Mouse (Mus musculus) stomach, embryonic 14.5 days (tissue): ENCODE results near the gene E2f2. TPM values are rescaled to one million over a fixed set of nuclear protein-coding genes. Genes with fewer than 3 reads are reported as not detected.

Source experiments
- ATAC-seq: fragments of 200-750 bp; cut with Nextera tagmentation; 2 replicates; pipeline ENCODE4 v1.8.0; 2017; ENCODE audit warnings: low read depth, moderate TSS enrichment; ENCODE audit not compliant: insufficient number of reproducible peaks, insufficient read depth, low FRiP score
- H3K27ac ChIP-seq: fragments of 300-500 bp; sonication (generic); 2 replicates; pipeline ENCODE4 v1.5.1; 2014; ENCODE audit warnings: mild to moderate bottlenecking, low read length, moderate library complexity, mixed read lengths
- H3K27me3 ChIP-seq: fragments of 300-500 bp; sonication (generic); 2 replicates; pipeline ENCODE4 v1.6.1; 2014; ENCODE audit warnings: low read length, control low read depth, mixed read lengths; ENCODE audit not compliant: control insufficient read depth, insufficient read depth
- H3K36me3 ChIP-seq: fragments of 300-500 bp; sonication (generic); 2 replicates; pipeline ENCODE4 v1.6.1; 2014; ENCODE audit warnings: mild to moderate bottlenecking, control low read depth, low read length, moderate library complexity, mixed read lengths; ENCODE audit not compliant: control insufficient read depth, insufficient read depth
- H3K4me1 ChIP-seq: fragments of 300-500 bp; sonication (generic); 2 replicates; pipeline ENCODE4 v1.6.1; 2014; ENCODE audit warnings: low read length, control low read depth, mixed read lengths; ENCODE audit not compliant: control insufficient read depth, insufficient read depth
- H3K4me2 ChIP-seq: fragments of 300-500 bp; sonication (generic); replicated peaks from 2 replicates; pipeline ENCODE4 v1.6.1; 2014; ENCODE audit warnings: low read depth, low read length, control low read depth
- H3K4me3 ChIP-seq: fragments of 300-500 bp; sonication (generic); 2 replicates; pipeline ENCODE4 v1.5.1; 2014; ENCODE audit warnings: low read depth, low read length, control low read depth
- H3K9ac ChIP-seq: fragments of 300-500 bp; sonication (generic); replicated peaks from 2 replicates; pipeline ENCODE4 v1.6.1; 2014; ENCODE audit warnings: low read depth, mild to moderate bottlenecking, control low read depth, low read length, moderate library complexity, mixed read lengths
- H3K9me3 ChIP-seq: fragments of 300-500 bp; sonication (generic); 2 replicates; pipeline ENCODE4 v1.6.1; 2016; ENCODE audit warnings: low read depth, low read length, control low read depth; ENCODE audit not compliant: control insufficient read depth
- WGBS: fragments of 180-500 bp; shearing (Covaris S2); extraction: QIAGEN DNeasy Blood & Tissue Kit; methylation state at CpG from one replicate; pipeline ENCODE4 v1.1.7; 2014; 5-methylcytosine and 5-hydroxymethylcytosine counted together
- polyA plus RNA-seq: library from polyadenylated mRNA; unstranded; fragments of >200 nt; fragmentation: Nextera tagmentation; extraction: Ambion mirVana; gene quantifications from 2 replicates; pipeline ENCODE4 v1.2.1, GENCODE M21; 2014

Gene E2f2
- polyA plus RNA-seq, 1 experiment from 2014 or later: 3.5 TPM

DNA sequence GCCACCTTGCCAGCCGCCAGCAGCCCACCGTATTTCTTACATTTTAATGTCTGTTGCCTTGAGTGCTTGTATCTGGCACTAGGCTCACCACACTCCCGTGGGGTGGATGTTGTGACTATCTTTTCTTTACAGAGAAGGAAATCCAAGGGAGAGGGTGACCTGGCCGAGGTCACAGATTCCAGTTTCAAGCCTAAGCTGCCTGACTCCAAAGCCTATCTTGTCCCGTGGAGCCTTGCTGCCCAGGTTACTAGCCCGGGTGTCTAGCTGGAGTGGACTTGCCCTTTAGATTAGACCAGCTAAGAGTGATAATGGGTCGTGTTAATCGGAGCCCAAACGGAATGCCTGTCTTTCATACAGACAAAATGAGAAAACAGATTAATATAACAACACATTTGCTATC, 38.4 kb upstream of the E2f2 start:
- no peaks in the 10 kb centered on the region for H3K36me3 ChIP-seq
- no peak for ATAC-seq
- 33% methylated on average over 9 of the region's 9 CpGs for WGBS
- no peaks in the 10 kb centered on the region for H3K27me3 ChIP-seq
- peak overlapping the region; percentile 99 for H3K27ac ChIP-seq
- no peak overlapping the region for H3K4me3 ChIP-seq
- H3K9ac ChIP-seq: no peak overlapping the region
- H3K4me1 ChIP-seq: peaks cover 33% of the 10 kb centered on the region
- peak overlapping the region; percentile 86 for H3K4me2 ChIP-seq
- H3K9me3 ChIP-seq: no peaks in the 10 kb centered on the region; the same call in 1 of the 2 replicates

DNA sequence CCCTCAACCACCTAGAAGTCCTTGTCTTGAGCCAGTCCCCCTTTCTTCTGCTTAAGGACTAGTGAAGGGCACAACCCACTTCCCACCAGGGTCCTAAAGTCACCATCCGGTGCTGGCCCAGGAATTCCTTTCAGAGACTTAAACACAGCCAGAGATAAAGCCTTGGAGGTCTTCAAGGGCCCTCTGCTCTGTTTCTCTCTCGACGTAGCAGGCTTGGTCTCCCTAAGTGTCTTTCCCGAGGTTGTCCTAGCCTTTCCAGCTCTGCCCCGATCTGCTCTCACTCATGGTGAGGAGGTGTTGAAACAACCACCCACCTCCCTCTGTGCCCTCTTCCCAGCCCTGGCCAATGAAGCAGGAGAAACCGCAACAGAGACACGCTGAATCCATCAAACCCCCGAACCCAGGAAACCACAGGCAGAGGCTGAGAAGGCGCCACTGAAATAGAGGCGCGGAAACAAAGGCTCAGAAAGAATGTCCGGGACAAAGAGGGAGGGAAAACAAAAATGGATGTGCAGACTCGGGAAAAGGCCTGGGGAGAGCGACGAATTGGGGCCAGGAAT, 37.7 kb upstream of the E2f2 start:
- peak overlapping the region; percentile 99 for H3K27ac ChIP-seq
- H3K9me3 ChIP-seq: no peaks in the 10 kb centered on the region; the same call in 1 of the 2 replicates
- ATAC-seq: no peak
- WGBS: 2% methylated on average over 15 of the region's 15 CpGs
- peak overlapping the region; percentile 65 for H3K9ac ChIP-seq
- no peaks in the 10 kb centered on the region for H3K27me3 ChIP-seq
- H3K36me3 ChIP-seq: no peaks in the 10 kb centered on the region
- H3K4me1 ChIP-seq: peaks cover 40% of the 10 kb centered on the region
- H3K4me2 ChIP-seq: peak overlapping the region; percentile 86
- H3K4me3 ChIP-seq: peak overlapping the region; percentile 38

DNA sequence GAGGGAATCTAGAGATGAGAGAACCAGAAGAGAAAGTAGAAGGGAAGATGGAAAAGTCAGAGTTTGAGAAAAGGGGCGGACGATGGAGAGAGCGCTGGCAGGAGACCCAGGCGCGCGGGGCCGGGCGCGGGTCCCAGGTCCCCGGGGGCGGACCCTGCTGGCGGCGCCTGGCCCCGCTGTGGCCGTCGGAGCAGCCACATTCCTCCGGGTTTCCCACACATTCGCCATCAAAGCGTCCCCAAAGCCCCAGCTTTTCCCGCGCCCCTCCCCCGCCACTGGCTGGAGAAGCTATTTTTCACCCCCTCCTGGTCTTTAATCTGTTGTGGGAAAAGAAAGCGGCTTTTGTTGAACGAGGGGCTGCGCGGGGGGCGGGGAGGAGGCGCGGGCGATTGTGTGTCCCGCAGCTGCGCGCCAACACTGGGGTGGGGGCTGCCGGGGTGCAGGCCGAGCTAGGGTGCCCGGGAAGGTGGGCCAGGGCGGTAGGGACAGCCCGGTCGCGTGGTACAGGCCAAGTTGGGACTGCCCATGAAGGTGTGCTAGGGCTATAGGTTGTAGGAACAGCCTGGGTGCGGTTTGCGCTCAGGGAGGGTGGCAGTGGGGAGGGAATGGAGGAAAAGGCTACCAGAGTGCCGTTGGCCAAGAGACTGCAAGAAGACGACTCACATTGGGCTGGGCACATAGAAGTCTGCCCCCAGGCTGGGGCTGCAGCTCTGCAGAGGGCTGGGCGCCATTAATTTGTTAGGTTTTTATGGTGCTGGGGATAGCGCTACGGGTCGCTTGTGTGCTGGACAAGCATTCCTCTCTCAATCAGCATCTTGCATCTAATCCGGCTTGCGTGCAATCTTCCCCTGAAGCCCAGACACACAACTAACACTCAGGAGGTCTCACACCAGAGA, 37.0 kb upstream of the E2f2 start:
- WGBS: 3% methylated on average over 49 of the region's 50 CpGs
- no peaks in the 10 kb centered on the region for H3K36me3 ChIP-seq
- H3K9me3 ChIP-seq: no peaks in the 10 kb centered on the region
- H3K27ac ChIP-seq: peak overlapping the region; percentile 99
- H3K9ac ChIP-seq: peak overlapping the region; percentile 65
- H3K27me3 ChIP-seq: no peaks in the 10 kb centered on the region
- H3K4me2 ChIP-seq: peak overlapping the region; percentile 86
- peak; percentile 72 for ATAC-seq
- peak overlapping the region; percentile 38 for H3K4me3 ChIP-seq
- peaks cover 44% of the 10 kb centered on the region for H3K4me1 ChIP-seq

DNA sequence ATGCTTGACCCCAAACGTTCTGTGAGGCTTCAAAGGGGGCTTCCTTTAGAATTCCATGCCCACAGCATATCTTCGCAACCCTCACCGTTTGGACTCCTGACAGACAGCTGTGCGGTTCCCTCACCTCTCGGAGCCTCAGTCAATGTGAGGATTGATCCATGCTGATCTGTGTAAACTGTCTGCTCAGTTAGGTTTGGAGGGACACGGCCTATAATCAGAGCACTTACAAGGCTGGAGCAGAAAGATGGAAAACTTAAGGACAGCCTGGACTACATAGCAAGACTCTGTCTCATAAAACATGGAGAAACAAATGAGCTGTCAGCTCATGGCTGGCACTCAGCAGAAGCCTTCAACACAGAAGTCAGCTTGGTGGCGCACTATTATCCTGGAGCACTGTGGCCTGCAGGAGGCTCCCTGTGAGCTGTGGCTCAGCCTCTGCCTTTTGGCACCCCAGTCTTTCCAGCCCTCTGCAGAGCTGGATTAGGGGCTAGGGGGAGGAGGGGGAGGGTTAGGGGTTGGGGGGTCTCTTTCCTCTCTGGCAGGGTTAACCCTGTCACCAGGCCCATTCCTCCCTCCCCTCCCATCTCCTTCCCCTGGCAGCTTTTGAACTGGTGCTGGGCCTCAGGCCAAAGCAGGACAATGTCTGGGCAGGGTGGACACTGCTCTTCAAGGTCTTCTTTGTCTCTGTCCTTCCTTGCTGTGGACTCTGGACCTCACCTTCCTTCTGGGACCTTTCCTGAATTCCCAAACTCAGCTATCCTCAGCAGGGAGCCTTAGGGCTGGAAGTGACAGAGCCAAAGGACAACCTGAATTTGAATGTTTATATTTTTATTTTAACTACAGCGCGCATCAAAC, 36.1 kb upstream of the E2f2 start:
- Histone ChIP-seq H3K4me3 (peak overlapping the region; percentile 38; the same call in 1 of the 2 replicates), H3K9ac (0 out of 2 replicates have a peak overlapping the region, but pooled peaks have one; percentile 65), H3K4me2 (peak overlapping the region; percentile 86), H3K9me3 (no peaks in the 10 kb centered on the region), H3K36me3 (no peaks in the 10 kb centered on the region), H3K27ac (peak overlapping the region; percentile 99), H3K27me3 (no peaks in the 10 kb centered on the region), H3K4me1 (peaks cover 48% of the 10 kb centered on the region)
- WGBS: 33% methylated on average over 9 of the region's 9 CpGs
- ATAC-seq: no peak

DNA sequence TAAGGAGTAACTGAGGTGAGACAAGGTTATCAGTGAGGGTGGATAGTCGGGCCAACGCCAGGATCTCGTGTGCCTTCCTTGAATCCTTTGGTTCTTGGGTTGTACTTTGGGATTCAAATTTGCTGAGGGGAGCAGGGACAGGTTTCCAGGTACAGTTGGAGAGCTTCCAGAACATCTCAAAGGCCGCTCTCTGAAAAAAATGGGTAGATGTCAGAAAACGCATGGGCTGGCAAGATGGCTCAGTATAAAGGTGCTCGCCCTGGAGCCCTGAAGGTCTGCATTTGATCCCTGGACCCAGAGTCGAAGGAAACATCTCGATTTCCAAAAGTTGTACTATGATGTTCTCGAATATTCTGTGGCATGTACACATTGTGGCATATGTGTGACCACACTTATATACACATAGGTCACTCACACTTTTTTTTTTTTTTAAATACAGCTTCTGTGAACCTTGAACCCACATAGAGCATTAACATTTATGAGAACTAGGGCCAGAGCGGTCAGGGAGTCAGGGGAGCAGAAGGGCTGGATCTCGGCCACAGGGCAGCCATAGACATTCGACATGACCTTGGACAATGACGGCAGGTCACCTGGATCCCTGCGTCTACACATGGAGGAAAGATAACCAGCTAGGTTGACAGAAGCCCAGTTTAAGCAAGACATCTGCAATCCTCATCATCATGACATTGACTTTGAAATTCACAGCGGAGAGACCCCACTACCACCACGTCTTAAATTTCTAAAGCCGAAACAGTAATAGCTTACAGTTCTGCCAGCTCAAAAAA, 32.7 kb upstream of the E2f2 start:
- no peaks in the 10 kb centered on the region for H3K36me3 ChIP-seq
- H3K4me2 ChIP-seq: 0 out of 2 replicates have a peak overlapping the region, but pooled peaks have one; percentile 35
- H3K27me3 ChIP-seq: no peaks in the 10 kb centered on the region
- H3K4me1 ChIP-seq: peaks cover 55% of the 10 kb centered on the region
- no peaks in the 10 kb centered on the region for H3K9me3 ChIP-seq
- H3K4me3 ChIP-seq: no peak overlapping the region
- ATAC-seq: no peak
- 44% methylated on average over 17 of the region's 17 CpGs for WGBS
- peak overlapping the region; percentile 97 for H3K27ac ChIP-seq
- no peak overlapping the region for H3K9ac ChIP-seq

DNA sequence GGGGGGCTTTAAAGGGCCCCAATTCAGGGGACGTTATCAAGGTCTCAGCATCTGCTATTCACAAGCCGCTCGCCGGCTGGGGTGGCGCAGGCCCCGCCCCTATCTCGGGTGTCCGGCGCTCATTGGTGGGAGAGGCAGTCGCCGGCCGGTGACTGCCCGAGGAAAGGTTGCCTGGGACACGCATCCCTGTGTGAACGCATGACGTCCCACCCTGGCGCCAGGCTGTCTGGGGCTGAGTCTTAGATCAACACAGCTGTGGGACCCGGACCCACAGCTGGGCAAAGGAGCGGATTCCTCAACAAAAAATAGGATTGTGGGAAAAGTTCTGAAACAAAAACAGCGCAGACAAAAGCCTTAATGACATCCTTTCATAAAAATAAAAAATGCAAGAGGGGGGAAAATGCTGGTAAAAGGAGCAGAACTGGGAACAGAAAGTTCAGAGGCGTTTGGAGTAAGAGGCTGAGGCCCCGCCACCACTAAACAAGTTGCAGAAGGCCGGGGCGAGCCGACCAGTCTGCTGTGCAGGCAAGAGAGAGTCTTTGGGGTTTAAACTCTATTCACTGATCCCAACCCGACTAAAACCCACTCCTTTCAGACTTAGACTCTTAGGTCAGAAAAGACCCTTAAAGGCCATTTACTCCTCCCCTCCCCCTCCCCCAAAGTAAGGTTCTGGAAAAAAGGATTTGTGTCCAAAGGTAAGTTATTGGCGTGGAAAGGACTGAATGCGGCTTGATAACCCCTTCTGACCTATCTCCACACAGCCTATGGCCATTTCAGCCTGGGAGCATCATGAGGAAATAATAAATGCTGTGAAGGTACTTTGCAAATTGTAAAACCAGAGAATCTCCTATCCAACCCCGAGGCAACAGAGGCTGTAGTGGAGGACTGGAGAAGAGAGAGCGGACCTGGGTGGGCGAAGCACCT, 31.6 kb upstream of the E2f2 start:
- Histone ChIP-seq H3K9ac (no peak overlapping the region; the same call in 1 of the 2 replicates), H3K36me3 (peaks cover 3% of the 10 kb centered on the region; the same call in 1 of the 2 replicates), H3K27ac (peak overlapping the region; percentile 97), H3K4me2 (peak overlapping the region; percentile 35), H3K9me3 (no peaks in the 10 kb centered on the region), H3K4me1 (peaks cover 51% of the 10 kb centered on the region), H3K27me3 (no peaks in the 10 kb centered on the region), H3K4me3 (no peak overlapping the region)
- ATAC-seq: peak; percentile 87
- 5% methylated on average over 31 of the region's 31 CpGs for WGBS
